Mouse (Mus musculus) myocyte (in vitro differentiated cells): ENCODE measurements around the gene L1td1. TPM values are rescaled to one million over a fixed set of nuclear protein-coding genes. Genes with fewer than 3 reads are reported as not detected.

ENCODE experiments used
- H3K27me3 ChIP-seq: one replicate; pipeline ENCODE4 v1.6.1; 2011; ENCODE audit not compliant: control insufficient read depth, insufficient read depth, insufficient read length
- H3K36me3 ChIP-seq: one replicate; pipeline ENCODE4 v1.6.1; 2011; ENCODE audit not compliant: control insufficient read depth, insufficient read depth
- H3K4me2 ChIP-seq: one replicate; pipeline ENCODE4 v1.6.1; 2011; ENCODE audit warnings: low read depth, control low read depth
- H3K4me3 ChIP-seq: one replicate; pipeline ENCODE4 v1.5.1; 2011; ENCODE audit warnings: mild to moderate bottlenecking, control low read depth, moderate library complexity
- H3K79me2 ChIP-seq: one replicate; pipeline ENCODE4 v1.6.1; 2011; ENCODE audit not compliant: control insufficient read depth, insufficient read depth
- H3ac ChIP-seq: one replicate; pipeline ENCODE4 v1.6.1; 2011; ENCODE audit not compliant: control insufficient read depth, insufficient read length
- CEBPB ChIP-seq: IDR thresholded peaks from 2 replicates; pipeline ENCODE4 v1.6.1; 2011; ENCODE audit warnings: mild to moderate bottlenecking, moderate library complexity; ENCODE audit not compliant: poor library complexity, insufficient read depth, severe bottlenecking
- E2F4 ChIP-seq: IDR thresholded peaks from one replicate; pipeline ENCODE4 v1.6.1; 2011; ENCODE audit warnings: mild to moderate bottlenecking, control low read depth, moderate library complexity; ENCODE audit not compliant: insufficient read depth
- MAX ChIP-seq: IDR thresholded peaks from one replicate; pipeline ENCODE4 v1.6.1; 2011; ENCODE audit warnings: low read depth, mild to moderate bottlenecking, control low read depth
- MYOD1 ChIP-seq, 3 experiments: IDR thresholded peaks; one replicate each; pipeline ENCODE4 v1.6.1; 2011; ENCODE audit warnings: control low read depth in 2 of 3, low read depth in 2 of 3, mild to moderate bottlenecking in 2 of 3, moderate library complexity in 1 of 3; ENCODE audit not compliant: insufficient read length in 2 of 3, control insufficient read depth in 1 of 3
- MYOG ChIP-seq, 3 experiments: IDR thresholded peaks; one replicate each; pipeline ENCODE4 v1.6.1; 2011; ENCODE audit warnings: control low read depth in 2 of 3, low read depth in 2 of 3, mild to moderate bottlenecking in 2 of 3; ENCODE audit not compliant: insufficient read length in 2 of 3, control insufficient read depth in 1 of 3, insufficient read depth in 1 of 3
- POLR2A ChIP-seq: IDR thresholded peaks from one replicate; pipeline ENCODE4 v1.6.1; 2011; ENCODE audit warnings: low read depth, mild to moderate bottlenecking, control low read depth, moderate library complexity; ENCODE audit not compliant: insufficient read length
- POLR2AphosphoS2 ChIP-seq: IDR thresholded peaks from one replicate; pipeline ENCODE4 v1.6.1; 2011; ENCODE audit warnings: low read depth, control low read depth; ENCODE audit not compliant: insufficient read length
- REST ChIP-seq: IDR thresholded peaks from one replicate; pipeline ENCODE4 v1.6.1; 2011; ENCODE audit warnings: mild to moderate bottlenecking, control low read depth, moderate library complexity; ENCODE audit not compliant: insufficient read depth, insufficient read length
- SRF ChIP-seq: IDR thresholded peaks from one replicate; pipeline ENCODE4 v1.6.1; 2011; ENCODE audit warnings: low read depth; ENCODE audit not compliant: control insufficient read depth, insufficient read length
- TCF12 ChIP-seq: IDR thresholded peaks from one replicate; pipeline ENCODE4 v1.6.1; 2011; ENCODE audit warnings: mild to moderate bottlenecking, control low read depth; ENCODE audit not compliant: poor library complexity, insufficient read depth, severe bottlenecking
- TCF3 ChIP-seq: IDR thresholded peaks from one replicate; pipeline ENCODE4 v1.6.1; 2011; ENCODE audit warnings: low read depth, control low read depth; ENCODE audit not compliant: insufficient read length
- USF1 ChIP-seq: IDR thresholded peaks from one replicate; pipeline ENCODE4 v1.6.1; 2011; ENCODE audit warnings: low read depth, mild to moderate bottlenecking, control low read depth, moderate library complexity
- polyA plus RNA-seq: library from polyadenylated mRNA; unstranded; fragments of >200 nt; fragmentation: generic; extraction: Trizol; gene quantifications from one replicate; pipeline ENCODE4 v1.2.1, GENCODE M21; 2012; ENCODE audit warnings: missing spikeins

L1td1 gene
- polyA plus RNA-seq, 1 experiment, result not detected

- H3K4me3 ChIP-seq, result no peak overlapping the region
- no peaks in the 10 kb centered on the region for H3K36me3 ChIP-seq
- H3K27me3 ChIP-seq, result no peaks in the 10 kb centered on the region
- no peak overlapping the region for H3K4me2 ChIP-seq
- no peaks in the 10 kb centered on the region for H3K79me2 ChIP-seq
- H3ac ChIP-seq, result no peak overlapping the region
- TF ChIP-seq REST (no peak), USF1 (no peak), MYOD1 (IDR thresholded peaks at IDR 0.05; ENCODE audit: control insufficient read depth in 1 of 3, insufficient read length in 2 of 3, low read depth in 2 of 3) (no peak), POLR2A (no peak), MYOG (IDR thresholded peaks at IDR 0.05; ENCODE audit: control insufficient read depth in 1 of 3, insufficient read depth in 1 of 3, insufficient read length in 2 of 3, low read depth in 2 of 3) (no peak), MAX (no peak)
Observed at GRCm38 (mm10) chr4:98754456-98754855, 27.9 kb downstream of the L1td1 start.

GRCm38 (mm10) chr4:98756141-98756540 is 29.6 kb downstream of the L1td1 start:
- H3K27me3 ChIP-seq, result no peaks in the 10 kb centered on the region
- no peaks in the 10 kb centered on the region for H3K79me2 ChIP-seq
- no peak overlapping the region for H3ac ChIP-seq
- H3K4me2 ChIP-seq, result no peak overlapping the region
- no peak overlapping the region for H3K4me3 ChIP-seq
- TF ChIP-seq USF1, result no peak
- no peak for TF ChIP-seq POLR2A
- no peak for TF ChIP-seq REST
- TF ChIP-seq MAX, result no peak
- no peak for TF ChIP-seq MYOD1 (IDR thresholded peaks at IDR 0.05; ENCODE audit: control insufficient read depth in 1 of 3, insufficient read length in 2 of 3, low read depth in 2 of 3)
- TF ChIP-seq TCF3, result no peak
- no peak for TF ChIP-seq SRF
- no peak for TF ChIP-seq CEBPB
- TF ChIP-seq POLR2AphosphoS2, result no peak
- no peak for TF ChIP-seq E2F4
- TF ChIP-seq TCF12, result no peak
- TF ChIP-seq MYOG (IDR thresholded peaks at IDR 0.05; ENCODE audit: control insufficient read depth in 1 of 3, insufficient read depth in 1 of 3, insufficient read length in 2 of 3, low read depth in 2 of 3), result no peak
- H3K36me3 ChIP-seq, result no peaks in the 10 kb centered on the region

DNA sequence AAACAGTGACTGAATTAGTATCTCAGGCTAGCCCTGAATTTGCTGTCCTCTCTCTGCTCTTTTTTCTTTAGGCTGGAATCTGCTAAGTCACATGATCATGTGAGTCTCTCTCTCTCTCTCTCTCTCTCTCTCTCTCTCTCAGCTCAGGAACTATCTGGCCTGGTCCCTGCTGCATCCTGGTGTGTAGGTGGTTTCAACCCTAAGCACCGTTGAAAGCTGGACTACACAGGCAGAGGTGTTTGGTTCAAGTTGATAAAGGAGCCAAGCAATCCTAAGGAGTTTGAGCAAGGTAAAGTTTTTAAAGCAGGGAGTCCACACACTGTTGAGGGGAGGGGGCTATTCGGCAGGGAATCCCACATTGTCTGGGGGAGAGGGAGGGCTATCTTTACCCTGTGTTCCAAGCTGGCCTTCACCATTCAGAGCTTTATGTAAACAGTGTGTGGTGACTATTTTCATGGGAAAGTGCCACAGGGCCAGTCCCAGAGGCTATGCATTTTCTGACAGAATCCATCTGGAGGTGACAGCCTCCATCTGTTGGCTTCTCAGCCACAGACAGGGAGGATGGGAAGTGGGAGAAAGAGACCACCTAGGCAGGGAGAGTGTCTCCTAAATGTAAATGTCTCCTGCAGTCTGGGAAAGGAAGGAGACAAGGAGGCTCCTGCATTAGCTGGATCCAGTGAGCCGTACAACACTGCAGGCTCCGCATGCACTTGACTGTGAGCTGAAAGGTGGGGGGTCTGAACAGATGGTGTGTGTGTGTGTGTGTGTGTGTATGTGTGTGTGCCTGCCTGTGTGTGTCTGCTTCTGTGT is 31.7 kb downstream of the L1td1 start:
- Histone ChIP-seq H3K4me3 (no peak overlapping the region), H3K4me2 (no peak overlapping the region), H3ac (no peak overlapping the region), H3K79me2 (no peaks in the 10 kb centered on the region), H3K36me3 (no peaks in the 10 kb centered on the region), H3K27me3 (no peaks in the 10 kb centered on the region)
- TF ChIP-seq MYOG (IDR thresholded peaks at IDR 0.05; ENCODE audit: control insufficient read depth in 1 of 3, insufficient read depth in 1 of 3, insufficient read length in 2 of 3, low read depth in 2 of 3) (no peak), MAX (no peak), MYOD1 (IDR thresholded peaks at IDR 0.05; ENCODE audit: control insufficient read depth in 1 of 3, insufficient read length in 2 of 3, low read depth in 2 of 3) (no peak), CEBPB (no peak)

GRCm38 (mm10) chr4:98758872-98759518 is 32.5 kb downstream of the L1td1 start:
- no peak for TF ChIP-seq CEBPB
- TF ChIP-seq SRF, result no peak
- TF ChIP-seq POLR2A, result no peak
- no peak for TF ChIP-seq USF1
- TF ChIP-seq TCF3, result no peak
- no peak for TF ChIP-seq MYOD1 (IDR thresholded peaks at IDR 0.05; ENCODE audit: control insufficient read depth in 1 of 3, insufficient read length in 2 of 3, low read depth in 2 of 3)
- TF ChIP-seq MYOG (IDR thresholded peaks at IDR 0.05; ENCODE audit: control insufficient read depth in 1 of 3, insufficient read depth in 1 of 3, insufficient read length in 2 of 3, low read depth in 2 of 3), result no peak
- TF ChIP-seq REST, result no peak
- TF ChIP-seq MAX, result no peak
- no peak for TF ChIP-seq POLR2AphosphoS2
- no peak for TF ChIP-seq TCF12
- no peak for TF ChIP-seq E2F4
- Histone ChIP-seq H3K36me3 (no peaks in the 10 kb centered on the region), H3K79me2 (no peaks in the 10 kb centered on the region), H3K4me3 (no peak overlapping the region), H3K27me3 (no peaks in the 10 kb centered on the region), H3K4me2 (no peak overlapping the region), H3ac (no peak overlapping the region)
